Mouse (Mus musculus) megakaryocyte, embryonic 14.5 days (primary cell): ENCODE data around the gene Milr1.

Experiments
- FLI1 ChIP-seq: IDR thresholded peaks from 2 replicates; pipeline ENCODE4 v1.6.1; 2012; ENCODE audit warnings: low read length, inconsistent platforms, mixed read lengths
- GATA1 ChIP-seq: IDR thresholded peaks from 3 replicates; pipeline ENCODE4 v1.6.1; 2012; ENCODE audit warnings: mixed read lengths, low read length, inconsistent platforms, borderline replicate concordance

- no peak for TF ChIP-seq GATA1
- TF ChIP-seq FLI1: no peak
Observed at GRCm38 (mm10) chr11:106793846-106794245, 42.8 kb downstream of the Milr1 start.
